Mouse (Mus musculus) left cerebral cortex, adult 9 months (tissue): Measurements from ENCODE around the gene Mrpl1.

Experiments used
- DNase-seq, 2 experiments: peaks; one replicate each; pipeline ENCODE4 v3.0.0; 2022; ENCODE audit warnings: low spot score in 2 of 2

Mrpl1 gene

GRCm38 (mm10) chr5:96209459-96209858, at the start of gene Mrpl1:
Mrpl1 (plus strand) TSS chr5:96209493.
- peak in 1 of 2 experiments; percentile 19 for DNase-seq

- peak in 1 of 2 experiments; percentile 40 for DNase-seq
Observed at GRCm38 (mm10) chr5:96160467-96161262, 48.6 kb upstream of the Mrpl1 start.

GRCm38 (mm10) chr5:96161263-96161577, 48.1 kb upstream of the Mrpl1 start:
- no peak for DNase-seq

- peak in 1 of 2 experiments; percentile 69 for DNase-seq
Observed at GRCm38 (mm10) chr5:96161578-96162398, 47.5 kb upstream of the Mrpl1 start.

- peak in 1 of 2 experiments; percentile 65 for DNase-seq
Observed at GRCm38 (mm10) chr5:96162399-96163331, 46.6 kb upstream of the Mrpl1 start.

GRCm38 (mm10) chr5:96163396-96164020, 45.8 kb upstream of the Mrpl1 start:
- DNase-seq: no peak

GRCm38 (mm10) chr5:96164021-96164411, 45.3 kb upstream of the Mrpl1 start, which contains the start of gene Cnot6l:
Cnot6l (minus strand) TSS chr5:96164171.
- DNase-seq: no peak

- DNase-seq: no peak
Observed at GRCm38 (mm10) chr5:96166761-96167160, 42.5 kb upstream of the Mrpl1 start.

- no peak for DNase-seq
Observed at GRCm38 (mm10) chr5:96170443-96170842, 38.9 kb upstream of the Mrpl1 start.

- DNase-seq: no peak
Observed at GRCm38 (mm10) chr5:96171765-96172164, 37.5 kb upstream of the Mrpl1 start.

- no peak for DNase-seq
Observed at GRCm38 (mm10) chr5:96176121-96176520, 33.2 kb upstream of the Mrpl1 start.

- no peak for DNase-seq
Observed at GRCm38 (mm10) chr5:96176879-96177358, 32.4 kb upstream of the Mrpl1 start.

- DNase-seq: no peak
Observed at GRCm38 (mm10) chr5:96183211-96183610, 26.1 kb upstream of the Mrpl1 start.

GRCm38 (mm10) chr5:96183987-96184386, 25.3 kb upstream of the Mrpl1 start:
- no peak for DNase-seq

GRCm38 (mm10) chr5:96189761-96190160, 19.5 kb upstream of the Mrpl1 start:
- DNase-seq: no peak

GRCm38 (mm10) chr5:96191251-96191650, 18.0 kb upstream of the Mrpl1 start:
- no peak for DNase-seq

- DNase-seq: no peak
Observed at GRCm38 (mm10) chr5:96196547-96197052, 12.7 kb upstream of the Mrpl1 start.

GRCm38 (mm10) chr5:96198271-96198670, 11.0 kb upstream of the Mrpl1 start:
- no peak for DNase-seq

GRCm38 (mm10) chr5:96200269-96200668, 9.0 kb upstream of the Mrpl1 start:
- DNase-seq: no peak

- no peak for DNase-seq
Observed at GRCm38 (mm10) chr5:96201462-96202154, 7.7 kb upstream of the Mrpl1 start.
